Mouse (Mus musculus) embryonic facial prominence, embryonic 11.5 days (tissue): ENCODE results near the gene Dzank1. TPM values are rescaled to one million over a fixed set of nuclear protein-coding genes. Genes with fewer than 3 reads are reported as not detected.

ENCODE experiments used
- ATAC-seq: fragments of 200-750 bp; cut with Nextera tagmentation; replicated peaks from 2 replicates; pipeline ENCODE4 v1.8.0; 2017; ENCODE audit warnings: low read depth; ENCODE audit not compliant: insufficient number of reproducible peaks, low FRiP score, low TSS enrichment
- DNase-seq: peaks from one replicate; pipeline ENCODE4 v3.0.0-alpha.2; 2015; ENCODE audit warnings: low spot score
- H3K27ac ChIP-seq: fragments of 300-500 bp; sonication (generic); replicated peaks from 2 replicates; pipeline ENCODE4 v1.5.1; 2014; ENCODE audit warnings: mild to moderate bottlenecking, low read depth, low read length, control low read depth
- H3K27me3 ChIP-seq: fragments of 300-500 bp; sonication (generic); 2 replicates; pipeline ENCODE4 v1.6.1; 2014; ENCODE audit warnings: mild to moderate bottlenecking, low read length, moderate library complexity, mixed read lengths; ENCODE audit not compliant: control insufficient read depth, insufficient read depth
- H3K36me3 ChIP-seq: fragments of 300-500 bp; sonication (generic); replicated peaks from 2 replicates; pipeline ENCODE4 v1.6.1; 2014; ENCODE audit warnings: low read depth, mild to moderate bottlenecking, low read length, moderate library complexity, mixed read lengths; ENCODE audit not compliant: control insufficient read depth, insufficient read depth
- H3K4me1 ChIP-seq: fragments of 300-500 bp; sonication (generic); 2 replicates; pipeline ENCODE4 v1.6.1; 2014; ENCODE audit warnings: low read length, mixed read lengths; ENCODE audit not compliant: control insufficient read depth, insufficient read depth
- H3K4me2 ChIP-seq: fragments of 300-500 bp; sonication (generic); 2 replicates; pipeline ENCODE4 v1.6.1; 2014; ENCODE audit warnings: low read depth, mild to moderate bottlenecking, control low read depth, low read length, moderate library complexity
- H3K4me3 ChIP-seq: fragments of 300-500 bp; sonication (generic); 2 replicates; pipeline ENCODE4 v1.5.1; 2014; ENCODE audit warnings: low read depth, low read length, control low read depth
- H3K9ac ChIP-seq: fragments of 300-500 bp; sonication (generic); replicated peaks from 2 replicates; pipeline ENCODE4 v1.6.1; 2014; ENCODE audit warnings: mild to moderate bottlenecking, control low read depth, low read length
- H3K9me3 ChIP-seq: fragments of 300-500 bp; sonication (generic); replicated peaks from 2 replicates; pipeline ENCODE4 v1.6.1; 2016; ENCODE audit warnings: mild to moderate bottlenecking, low read length, inconsistent platforms, mixed read lengths; ENCODE audit not compliant: control insufficient read depth
- WGBS: fragments of 180-500 bp; shearing (Covaris S2); extraction: QIAGEN DNeasy Blood & Tissue Kit; methylation state at CpG from one replicate; pipeline ENCODE4 v1.1.7; 2014; 5-methylcytosine and 5-hydroxymethylcytosine counted together
- polyA plus RNA-seq: library from polyadenylated mRNA; unstranded; fragments of >200 nt; fragmentation: Nextera tagmentation; extraction: Ambion mirVana; gene quantifications from 2 replicates; pipeline ENCODE4 v1.2.1, GENCODE M21; 2014

The Dzank1 gene
- polyA plus RNA-seq, 1 experiment from 2014 or later: 1.5 TPM

GRCm38 (mm10) chr2:144446360-144446999 lies 80.7 kb downstream of the Dzank1 start:
- Histone ChIP-seq H3K36me3 (no peaks in the 10 kb centered on the region), H3K9ac (no peak overlapping the region), H3K9me3 (no peaks in the 10 kb centered on the region), H3K27me3 (no peaks in the 10 kb centered on the region), H3K4me3 (no peak overlapping the region), H3K27ac (no peak overlapping the region), H3K4me2 (no peak overlapping the region), H3K4me1 (no peaks in the 10 kb centered on the region)
- ATAC-seq: no peak
- no peak for DNase-seq
- 85% methylated on average over 7 of the region's 7 CpGs for WGBS

DNA sequence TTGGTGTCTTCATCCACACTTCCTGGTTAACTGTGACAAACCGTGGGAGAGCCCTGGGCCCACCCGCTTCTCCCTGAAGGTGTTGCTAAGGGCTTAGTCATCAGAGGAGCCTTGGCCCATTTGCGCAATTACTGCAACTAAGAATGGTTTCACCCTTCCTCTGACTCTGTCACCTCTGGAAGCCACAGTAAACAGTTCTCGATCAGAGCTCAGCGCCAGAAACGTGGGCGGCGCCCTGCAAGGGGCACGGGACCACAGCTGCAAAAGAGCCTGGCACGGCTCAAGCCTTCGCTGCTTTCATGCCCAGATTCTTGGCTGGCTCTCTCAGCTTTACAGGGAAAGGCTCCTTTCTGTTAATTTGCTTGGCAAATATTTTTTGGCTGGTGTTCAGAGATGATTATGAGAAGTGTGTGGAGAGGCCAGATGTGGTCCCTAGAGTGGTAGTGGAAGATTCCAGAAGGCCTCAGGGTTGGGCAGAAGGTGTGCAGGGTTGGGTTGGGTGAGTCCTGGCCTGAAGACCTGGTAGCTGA lies 85.8 kb downstream of the Dzank1 start:
- Histone ChIP-seq H3K27me3 (no peaks in the 10 kb centered on the region), H3K4me1 (no peaks in the 10 kb centered on the region), H3K9ac (no peak overlapping the region), H3K36me3 (no peaks in the 10 kb centered on the region), H3K27ac (no peak overlapping the region), H3K9me3 (no peaks in the 10 kb centered on the region), H3K4me3 (no peak overlapping the region), H3K4me2 (no peak overlapping the region)
- whole genome bisulfite sequencing: 86% methylated on average over 11 of the region's 11 CpGs
- no peak for ATAC-seq
- DNase-seq: no peak

DNA sequence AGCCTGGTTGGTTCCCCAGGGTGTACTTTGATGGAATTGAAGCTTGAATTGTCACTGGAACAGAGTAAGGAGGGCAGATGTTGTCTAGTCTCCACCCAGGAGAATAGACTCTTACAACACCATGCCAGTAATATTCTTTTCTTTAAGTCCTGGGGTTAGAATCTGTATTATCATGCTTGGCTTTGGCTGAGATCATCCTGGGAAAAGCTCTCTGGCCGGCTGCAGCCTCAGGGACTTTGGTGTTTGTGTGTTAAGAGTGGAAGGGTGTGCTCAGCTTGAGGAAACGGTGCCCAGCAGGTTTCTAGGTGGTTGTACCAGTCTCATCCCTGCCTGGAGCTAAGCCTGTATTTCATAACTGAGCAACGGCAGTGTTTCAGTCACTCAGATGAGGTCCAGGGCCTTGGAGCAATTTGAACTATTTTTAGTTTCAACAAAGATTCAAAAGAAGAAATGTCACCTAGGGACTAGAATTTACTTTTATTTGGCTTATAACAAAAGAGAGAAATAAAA lies 88.0 kb downstream of the Dzank1 start:
- Histone ChIP-seq H3K27me3 (no peaks in the 10 kb centered on the region), H3K9ac (no peak overlapping the region), H3K9me3 (no peaks in the 10 kb centered on the region), H3K4me2 (no peak overlapping the region), H3K27ac (no peak overlapping the region), H3K4me1 (no peaks in the 10 kb centered on the region), H3K4me3 (no peak overlapping the region), H3K36me3 (no peaks in the 10 kb centered on the region)
- no peak for DNase-seq
- ATAC-seq: no peak
- 71% methylated on average over 3 of the region's 3 CpGs for WGBS

- DNase-seq: no peak
- no peaks in the 10 kb centered on the region for H3K27me3 ChIP-seq
- no peak overlapping the region for H3K4me3 ChIP-seq
- WGBS: 55% methylated on average over 4 of the region's 4 CpGs
- H3K27ac ChIP-seq: no peak overlapping the region
- H3K36me3 ChIP-seq: no peaks in the 10 kb centered on the region
- H3K9ac ChIP-seq: no peak overlapping the region
- H3K4me1 ChIP-seq: no peaks in the 10 kb centered on the region
- H3K9me3 ChIP-seq: no peaks in the 10 kb centered on the region
- H3K4me2 ChIP-seq: no peak overlapping the region
- ATAC-seq: no peak
These were observed 88.8 kb downstream of the Dzank1 start for GRCm38 (mm10) chr2:144438424-144438823.

- Histone ChIP-seq H3K4me2 (no peak overlapping the region), H3K4me3 (no peak overlapping the region), H3K9ac (no peak overlapping the region), H3K27ac (no peak overlapping the region), H3K36me3 (no peaks in the 10 kb centered on the region), H3K9me3 (no peaks in the 10 kb centered on the region), H3K4me1 (no peaks in the 10 kb centered on the region), H3K27me3 (no peaks in the 10 kb centered on the region)
- peak; percentile 9 for DNase-seq
- ATAC-seq: no peak
- WGBS: 67% methylated on average over 10 of the region's 10 CpGs
These were observed 91.5 kb downstream of the Dzank1 start for GRCm38 (mm10) chr2:144435679-144436078.

- Histone ChIP-seq H3K4me2 (no peak overlapping the region), H3K9ac (no peak overlapping the region), H3K27ac (no peak overlapping the region), H3K36me3 (no peaks in the 10 kb centered on the region), H3K27me3 (no peaks in the 10 kb centered on the region), H3K4me1 (no peaks in the 10 kb centered on the region), H3K4me3 (no peak overlapping the region), H3K9me3 (no peaks in the 10 kb centered on the region)
- DNase-seq: no peak
- WGBS: 70% methylated on average over 5 of the region's 5 CpGs
- no peak for ATAC-seq
These were observed 95.9 kb downstream of the Dzank1 start for GRCm38 (mm10) chr2:144431286-144431825.

- WGBS: 83% methylated on average over 7 of the region's 7 CpGs
- Histone ChIP-seq H3K36me3 (no peaks in the 10 kb centered on the region), H3K9ac (no peak overlapping the region), H3K4me1 (no peaks in the 10 kb centered on the region), H3K4me2 (no peak overlapping the region), H3K27ac (no peak overlapping the region), H3K27me3 (no peaks in the 10 kb centered on the region), H3K4me3 (no peak overlapping the region), H3K9me3 (no peaks in the 10 kb centered on the region)
- no peak for DNase-seq
- ATAC-seq: no peak
These were observed 98.0 kb downstream of the Dzank1 start for GRCm38 (mm10) chr2:144429171-144429570.

DNA sequence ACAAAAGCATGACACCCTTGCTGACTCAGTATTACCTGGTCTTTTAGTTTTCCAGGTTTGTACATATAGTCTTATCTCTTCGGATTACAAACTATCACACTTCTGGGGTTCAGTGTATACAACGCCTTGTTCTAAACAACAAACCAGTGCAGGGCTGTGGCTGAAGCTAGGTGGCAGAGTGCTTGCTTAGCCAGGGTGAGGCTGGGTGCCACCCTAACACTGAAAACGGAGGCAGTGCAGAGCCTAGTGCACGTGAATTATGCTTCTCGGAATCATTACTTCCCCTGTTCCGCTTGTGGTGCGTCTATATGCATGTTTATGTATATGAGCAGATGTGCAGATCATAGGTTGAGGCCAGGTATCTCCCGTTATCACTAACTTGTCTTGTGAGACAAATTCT lies 98.6 kb downstream of the Dzank1 start:
- no peak overlapping the region for H3K4me3 ChIP-seq
- no peaks in the 10 kb centered on the region for H3K36me3 ChIP-seq
- no peaks in the 10 kb centered on the region for H3K9me3 ChIP-seq
- H3K9ac ChIP-seq: no peak overlapping the region
- H3K4me1 ChIP-seq: no peaks in the 10 kb centered on the region
- no peak overlapping the region for H3K27ac ChIP-seq
- H3K27me3 ChIP-seq: no peaks in the 10 kb centered on the region
- ATAC-seq (no peak), DNase-seq (no peak)
- H3K4me2 ChIP-seq: no peak overlapping the region
- WGBS: 87% methylated on average over 8 of the region's 8 CpGs
